Mouse (Mus musculus) brain, embryonic 14.5 days (tissue): ENCODE measurements around the gene Slc25a21.

Source experiments
- CTCF ChIP-seq: fragments of 200-500 bp; IDR thresholded peaks from 2 replicates; pipeline ENCODE4 v1.5.1; 2012; ENCODE audit warnings: inconsistent platforms, mild to moderate bottlenecking, moderate library complexity, borderline replicate concordance; ENCODE audit not compliant: insufficient read depth, insufficient read length; ENCODE audit errors: extremely low read depth
- POLR2A ChIP-seq: fragments of 200-500 bp; IDR thresholded peaks from 2 replicates; pipeline ENCODE4 v1.6.1; 2012; ENCODE audit warnings: mild to moderate bottlenecking, inconsistent platforms, borderline replicate concordance; ENCODE audit not compliant: poor library complexity, insufficient read depth, insufficient read length, severe bottlenecking; ENCODE audit errors: extremely low read depth

- TF ChIP-seq POLR2A (no peak), CTCF (no peak)
These were observed 299.3 kb downstream of the Slc25a21 start for GRCm38 (mm10) chr12:56897976-56898375.
